Mouse (Mus musculus): ENCODE results near the gene Vmn1r1. TPM values are rescaled to one million over a fixed set of nuclear protein-coding genes. Genes with fewer than 3 reads are reported as not detected.

Gene Vmn1r1
- polyA plus RNA-seq, 1 experiment from 2014 or later: not detected

DNA sequence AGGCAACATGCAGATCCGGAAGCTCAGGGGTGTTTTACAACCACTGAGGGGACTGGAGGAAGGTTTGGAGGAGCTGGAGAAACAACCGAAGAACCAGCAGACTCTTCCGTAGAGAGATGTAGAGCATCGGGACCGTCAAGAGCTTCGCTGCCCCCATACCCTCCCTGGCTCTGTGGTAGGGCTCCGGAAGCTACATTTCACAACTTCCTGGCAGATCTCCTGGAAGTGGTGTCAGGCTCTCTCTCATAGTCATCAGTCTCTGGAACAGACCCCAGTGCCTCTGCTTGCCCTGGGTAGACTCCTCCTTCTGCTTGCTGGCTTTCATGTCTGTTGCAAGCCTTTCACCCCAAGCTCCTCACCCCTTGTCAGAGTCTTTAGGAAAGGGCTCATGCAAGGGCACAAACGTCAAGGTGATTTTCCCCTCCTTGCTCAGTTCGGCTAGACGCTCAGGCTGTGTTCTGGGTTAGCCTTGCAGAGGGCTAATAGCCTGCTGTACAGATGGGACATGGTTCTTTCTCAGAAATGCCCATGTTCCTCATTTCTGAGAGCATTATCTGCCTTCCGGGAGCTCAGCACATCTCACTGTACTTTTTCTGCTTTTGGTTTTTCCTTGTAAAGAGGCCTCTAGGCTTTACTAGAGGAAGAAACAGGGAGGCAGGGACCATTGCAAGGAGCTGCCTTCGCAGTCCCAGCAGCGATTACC is 55.7 kb downstream of the Vmn1r1 start:
- Histone ChIP-seq H3K4me1 (replicated peaks) (peaks cover 10% of the 10 kb centered on the region; the same call in 1 of the 2 replicates), H3K4me3 (replicated peaks) (no peak overlapping the region), H3K36me3 (no peaks in the 10 kb centered on the region), H3K9ac (no peak overlapping the region), H3K4me2 (replicated peaks) (no peak overlapping the region), H3K27me3 (replicated peaks) (no peaks in the 10 kb centered on the region), H3K27ac (no peak overlapping the region), H3K9me3 (no peaks in the 10 kb centered on the region)
- WGBS: 60% methylated on average over 13 of the region's 13 CpGs
- no peak for ATAC-seq

DNA sequence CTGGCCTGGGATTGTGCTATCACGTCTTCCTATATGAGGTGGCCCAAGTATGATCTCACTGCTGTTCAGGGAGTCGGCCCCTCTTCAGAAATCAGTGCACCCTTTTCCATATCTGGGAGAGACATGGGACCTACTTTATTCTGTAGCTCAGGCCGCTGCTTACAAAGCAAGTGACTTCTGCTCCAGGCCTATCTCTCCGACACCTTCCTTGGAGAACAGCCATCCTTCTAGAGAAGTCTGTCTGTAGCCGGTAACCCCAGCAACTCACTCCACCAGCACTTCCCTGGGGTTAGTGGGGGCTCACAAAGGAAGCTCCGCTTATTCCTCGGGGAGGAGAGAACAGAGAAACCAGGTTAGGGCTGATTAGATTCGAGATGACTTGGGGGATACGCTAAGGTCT is 57.0 kb downstream of the Vmn1r1 start:
- Histone ChIP-seq H3K27me3 (replicated peaks) (no peaks in the 10 kb centered on the region), H3K4me3 (replicated peaks) (no peak overlapping the region), H3K9me3 (no peaks in the 10 kb centered on the region), H3K4me1 (replicated peaks) (peaks cover 9% of the 10 kb centered on the region; the same call in 1 of the 2 replicates), H3K4me2 (replicated peaks) (no peak overlapping the region), H3K9ac (no peak overlapping the region), H3K27ac (no peak overlapping the region), H3K36me3 (no peaks in the 10 kb centered on the region)
- no peak for ATAC-seq
- WGBS: 77% methylated on average over 9 of the region's 9 CpGs

- Histone ChIP-seq H3K9me3 (no peaks in the 10 kb centered on the region), H3K4me3 (replicated peaks) (no peak overlapping the region), H3K4me2 (replicated peaks) (no peak overlapping the region), H3K4me1 (replicated peaks) (no peaks in the 10 kb centered on the region), H3K9ac (no peak overlapping the region), H3K36me3 (no peaks in the 10 kb centered on the region), H3K27me3 (replicated peaks) (no peaks in the 10 kb centered on the region), H3K27ac (no peak overlapping the region)
- 55% methylated on average over 3 of the region's 3 CpGs for WGBS
- ATAC-seq: no peak
These were observed 59.3 kb downstream of the Vmn1r1 start for GRCm38 (mm10) chr1:182105023-182105422.

Other genes starting within 250 kb of the Vmn1r1 start
- gene Enah, start 144.5 kb downstream of the Vmn1r1 start, polyA plus RNA-seq (2015; fragmentation: Nextera tagmentation; extraction: Ambion mirVana): 12.3 and 13.4 TPM in 2 replicates
- 144 and 173 TPM in 2 replicates for gene Srp9, start 39.7 kb downstream of the Vmn1r1 start, polyA plus RNA-seq (2015; fragmentation: Nextera tagmentation; extraction: Ambion mirVana)
- gene Degs1, start 118.3 kb upstream of the Vmn1r1 start, polyA plus RNA-seq (2015; fragmentation: Nextera tagmentation; extraction: Ambion mirVana): 120 and 131 TPM in 2 replicates
- gene Fbxo28, start 177.1 kb upstream of the Vmn1r1 start, polyA plus RNA-seq (2015; fragmentation: Nextera tagmentation; extraction: Ambion mirVana): 13.3 and 13.4 TPM in 2 replicates
- gene Trp53bp2, start 244.7 kb upstream of the Vmn1r1 start, polyA plus RNA-seq (2015; fragmentation: Nextera tagmentation; extraction: Ambion mirVana): 20.3 and 22.6 TPM in 2 replicates

All from intestine, embryonic 15.5 days (tissue).